Mouse (Mus musculus) ES-E14 (cell line): ENCODE measurements around the gene Ms4a18. TPM values are rescaled to one million over a fixed set of nuclear protein-coding genes. Genes with fewer than 3 reads are reported as not detected.

Experiments used
- DNase-seq: peaks from one replicate; pipeline ENCODE4 v3.0.0-alpha.2; 2013; ENCODE audit warnings: low read depth, low spot score
- H3K27ac ChIP-seq: 2 replicates; pipeline ENCODE4 v1.5.1; 2012; ENCODE audit warnings: low read depth, mild to moderate bottlenecking, low read length, moderate library complexity, mixed read lengths; ENCODE audit not compliant: poor library complexity, insufficient read depth, severe bottlenecking
- H3K36me3 ChIP-seq: 2 replicates; pipeline ENCODE4 v1.6.1; 2012; ENCODE audit warnings: mild to moderate bottlenecking, low read length, moderate library complexity, mixed read lengths; ENCODE audit not compliant: control insufficient read depth, poor library complexity, insufficient read depth, severe bottlenecking
- H3K4me1 ChIP-seq, 2 experiments: fragments of 150-350 bp in 1 of 2; sonication (generic) in 1 of 2; 2 replicates each; pipeline ENCODE4 v1.6.1; 2012; ENCODE audit warnings: low read length in 2 of 2, mild to moderate bottlenecking in 1 of 2, mixed read lengths in 1 of 2; ENCODE audit not compliant: control insufficient read depth in 2 of 2, insufficient read depth in 2 of 2, poor library complexity in 1 of 2
- H3K4me3 ChIP-seq, 2 experiments: fragments of 150-350 bp in 1 of 2; sonication (generic) in 1 of 2; 2 replicates each; pipeline ENCODE4 v1.5.1; 2012; ENCODE audit warnings: low read length in 2 of 2, low read depth in 1 of 2, mild to moderate bottlenecking in 1 of 2, mixed read lengths in 1 of 2; ENCODE audit not compliant: insufficient read depth in 1 of 2, poor library complexity in 1 of 2, severe bottlenecking in 1 of 2
- H3K9ac ChIP-seq: 2 replicates; pipeline ENCODE4 v1.6.1; 2012; ENCODE audit warnings: low read depth, mild to moderate bottlenecking, low read length, mixed read lengths; ENCODE audit not compliant: poor library complexity, insufficient read depth, severe bottlenecking
- H3K9me3 ChIP-seq: fragments of 150-350 bp; sonication (generic); 2 replicates; pipeline ENCODE4 v1.6.1; 2012; ENCODE audit warnings: low read depth, mild to moderate bottlenecking, low read length; ENCODE audit not compliant: control insufficient read depth, insufficient read depth
- CHD2 ChIP-seq: IDR thresholded peaks from 2 replicates; pipeline ENCODE4 v1.6.1; 2014; ENCODE audit warnings: mild to moderate bottlenecking, low read depth, low read length, inconsistent platforms
- HCFC1 ChIP-seq: IDR thresholded peaks from 2 replicates; pipeline ENCODE4 v1.6.1; 2012; ENCODE audit warnings: low read length, inconsistent platforms, borderline replicate concordance; ENCODE audit not compliant: insufficient read depth
- MAFK ChIP-seq: IDR thresholded peaks from 2 replicates; pipeline ENCODE4 v1.6.1; 2014; ENCODE audit warnings: mild to moderate bottlenecking, low read depth, low read length, inconsistent platforms; ENCODE audit not compliant: insufficient read depth
- ZC3H11A ChIP-seq: IDR thresholded peaks from 2 replicates; pipeline ENCODE4 v1.6.1; 2012; ENCODE audit warnings: low read depth, mild to moderate bottlenecking, inconsistent platforms, low read length, borderline replicate concordance
- ZNF384 ChIP-seq: IDR thresholded peaks from 2 replicates; pipeline ENCODE4 v1.6.1; 2012; ENCODE audit warnings: low read depth, low read length, inconsistent platforms
- in situ Hi-C, 2 experiments: fragments of 600-800 bp; cut with MboI; formaldehyde crosslinking; loops; one replicate each; pipeline ENCODE4 v1.15.1; 2025; ENCODE audit warnings: low sequenced_read_pairs in 2 of 2, inconsistent platforms in 1 of 2; ENCODE audit not compliant: unreplicated experiment in 2 of 2
- total RNA-seq: library from RNA; depleted of rRNA; stranded (reverse); fragments of 300-350 nt; gene quantifications from 2 replicates; pipeline ENCODE4 v1.2.3, GENCODE M21; 2012

The Ms4a18 gene
- total RNA-seq, 1 experiment = not detected

- H3K9me3 ChIP-seq = no peaks in the 10 kb centered on the region
- H3K4me1 ChIP-seq = peaks cover 4 to 21% of the 10 kb centered on the region in 2 experiments
- no peak overlapping the region for H3K27ac ChIP-seq
- TF ChIP-seq HCFC1 (no peak), ZC3H11A (no peak), MAFK (no peak), CHD2 (no peak), ZNF384 (no peak)
- no peak overlapping the region for H3K4me3 ChIP-seq
- DNase-seq = no peak
- no peaks in the 10 kb centered on the region for H3K36me3 ChIP-seq
- H3K9ac ChIP-seq = no peak overlapping the region
- in situ Hi-C loops = no loop called here
These were observed 37.6 kb downstream of the Ms4a18 start for GRCm38 (mm10) chr19:10980210-10980609.

GRCm38 (mm10) chr19:10979184-10980168 is 38.4 kb downstream of the Ms4a18 start:
- in situ Hi-C loops = no loop called here
- Histone ChIP-seq H3K9me3 (no peaks in the 10 kb centered on the region), H3K4me3 (peak overlapping the region in 1 of 2 experiments; percentile 14; a peak in 1 of 4 replicates), H3K4me1 (peaks cover 4 to 20% of the 10 kb centered on the region in 2 experiments), H3K27ac (no peak overlapping the region), H3K9ac (no peak overlapping the region; the same call in 1 of the 2 replicates), H3K36me3 (no peaks in the 10 kb centered on the region)
- TF ChIP-seq ZNF384 (peak; percentile 97), HCFC1 (no peak), ZC3H11A (peak; percentile 77; the same call in 1 of the 2 replicates), MAFK (no peak), CHD2 (no peak)
- DNase-seq = peak; percentile 88

GRCm38 (mm10) chr19:10976318-10976717 is 41.5 kb downstream of the Ms4a18 start:
- peaks cover 16 to 25% of the 10 kb centered on the region in 2 experiments for H3K4me1 ChIP-seq
- TF ChIP-seq ZC3H11A (no peak), CHD2 (no peak)
- no peaks in the 10 kb centered on the region for H3K9me3 ChIP-seq
- no peak overlapping the region for H3K9ac ChIP-seq
- no peak overlapping the region for H3K4me3 ChIP-seq
- no peak overlapping the region for H3K27ac ChIP-seq
- in situ Hi-C loops = no loop called here
- DNase-seq = peak; percentile 38
- H3K36me3 ChIP-seq = no peaks in the 10 kb centered on the region

DNA sequence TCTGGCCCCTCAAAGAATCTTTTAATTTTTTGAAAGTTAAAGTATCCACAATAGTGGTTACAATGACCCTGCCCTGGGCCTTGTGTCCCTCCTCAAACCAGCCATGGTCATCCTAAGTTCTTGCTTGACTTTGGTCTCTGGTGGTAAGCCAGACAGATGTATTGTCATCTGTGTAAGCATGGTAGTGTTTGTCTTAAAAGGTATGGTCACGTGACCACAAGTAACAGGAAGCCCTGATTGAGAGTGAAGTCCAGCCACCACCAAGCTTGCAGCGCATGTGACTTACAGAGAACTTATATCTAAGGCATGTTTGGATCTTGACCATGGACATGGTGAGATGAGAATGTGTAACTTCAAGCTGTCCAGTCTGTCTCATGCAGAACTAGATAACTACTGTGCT is 42.6 kb downstream of the Ms4a18 start:
- H3K4me3 ChIP-seq = no peak overlapping the region
- no peak overlapping the region for H3K27ac ChIP-seq
- H3K4me1 ChIP-seq = peaks cover 16 to 23% of the 10 kb centered on the region in 2 experiments
- H3K9me3 ChIP-seq = no peaks in the 10 kb centered on the region
- in situ Hi-C loops = no loop called here
- DNase-seq = no peak
- no peaks in the 10 kb centered on the region for H3K36me3 ChIP-seq
- no peak for TF ChIP-seq ZNF384
- no peak for TF ChIP-seq HCFC1
- TF ChIP-seq MAFK = no peak
- TF ChIP-seq ZC3H11A = no peak
- no peak for TF ChIP-seq CHD2
- H3K9ac ChIP-seq = no peak overlapping the region
